ENCODE assay signal across 9 mouse cellular contexts in the genomic region with DNA sequence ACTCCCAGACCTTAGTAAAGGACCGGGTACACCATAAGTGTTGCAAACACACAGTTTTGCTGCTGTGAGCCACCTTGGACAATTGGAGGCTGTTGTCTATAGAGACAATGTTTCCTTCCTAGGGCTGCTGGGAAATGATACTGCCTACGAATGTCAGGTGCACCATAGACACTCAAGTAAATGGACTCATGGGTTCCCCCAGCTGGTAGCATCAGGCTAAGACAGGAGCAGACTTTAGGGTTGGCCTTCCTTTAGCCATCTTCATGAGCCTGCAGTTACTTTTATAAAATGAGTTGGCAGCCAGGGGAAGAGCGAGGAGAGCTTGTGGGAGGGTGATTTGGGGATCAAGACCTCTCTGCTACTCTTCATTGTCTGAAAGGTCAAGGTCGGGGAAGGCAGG. TPM values are rescaled to one million over a fixed set of nuclear protein-coding genes. Genes with fewer than 3 reads are reported as not detected.
DNase-seq lines count a peak whose midpoint lies in the region; ATAC-seq and TF ChIP-seq lines count a peak whose summit lies in the region.
"Had no signal": no experiment of that assay in that cellular context is flagged by ENCODE, and none has a peak within 500 bp of the region (broad histone marks: within the 10 kb centered on the region; RNA-seq: fewer than 3 reads in every experiment).

No protein-coding gene starts in this region.

- H3K36me3 ChIP-seq in liver, adult 2 months (ENCODE audit: control insufficient read depth, insufficient read depth, low read length): no peaks in the 10 kb centered on the region
- H3K36me3 ChIP-seq: heart, embryonic 15.5 days had no signal

- no peak for DNase-seq in cerebellum, adult 2 months
- no peak for DNase-seq in cerebellum, postnatal 4 days (ENCODE audit: low spot score in 2 of 2)
- peak; percentile 31 for DNase-seq in liver, adult 2 months (ENCODE audit: extremely low read depth, low read depth, low spot score)
- no peak for DNase-seq in liver
- peak; percentile 50 for DNase-seq in testis, postnatal 14 days (ENCODE audit: low spot score)
- DNase-seq in layer of hippocampus, postnatal 36 days: no peak
- DNase-seq in kidney, adult 9 months: no peak

- H3K27me3 ChIP-seq in cerebellum, adult 2 months (ENCODE audit: control insufficient read depth, insufficient read depth, low read length): no peaks in the 10 kb centered on the region
- H3K27me3 ChIP-seq in liver, adult 2 months (ENCODE audit: control insufficient read depth, insufficient read depth, low read length): no peaks in the 10 kb centered on the region
- H3K27me3 ChIP-seq: heart, embryonic 15.5 days had no signal

- H3K9ac ChIP-seq in liver, adult 2 months (ENCODE audit: low read depth, low read length): no peak overlapping the region
- H3K9ac ChIP-seq: heart, embryonic 15.5 days had no signal

- H3K79me2 ChIP-seq in liver, adult 2 months (ENCODE audit: control insufficient read depth, insufficient read depth, low read length): peaks cover 61% of the 10 kb centered on the region

- no peak overlapping the region for H3K4me3 ChIP-seq in cerebellum, adult 2 months (replicated peaks; ENCODE audit: insufficient read depth, low read depth, low read length)
- H3K4me3 ChIP-seq in liver, adult 2 months (ENCODE audit: insufficient read depth, low read depth, low read length): no peak overlapping the region
- H3K4me3 ChIP-seq: heart, embryonic 15.5 days had no signal

- TF ChIP-seq POLR2A in cerebellum, adult 2 months (IDR thresholded peaks at IDR 0.05; ENCODE audit: borderline replicate concordance, insufficient read depth, low read length): no peak
- no peak for TF ChIP-seq POLR2A in liver, adult 2 months (IDR thresholded peaks at IDR 0.05; ENCODE audit: extremely low read depth, insufficient read depth, low read length)

- ATAC-seq in erythroblast, adult 5-6 weeks (replicated peaks; ENCODE audit: low FRiP score, poor library complexity, severe bottlenecking): peak; percentile 54; the same call in 1 of the 2 replicates

- no peak overlapping the region for H3K27ac ChIP-seq in cerebellum, adult 2 months (ENCODE audit: insufficient read depth, low read length)
- no peak overlapping the region for H3K27ac ChIP-seq in liver, adult 2 months (replicated peaks; ENCODE audit: insufficient read depth, low read depth, low read length)
- H3K27ac ChIP-seq: heart, embryonic 15.5 days had no signal

- 73% methylated on average over 4 of the region's 4 CpGs for WGBS in cerebellum, adult 2 months
- 72% methylated on average over 4 of the region's 4 CpGs for WGBS in liver, adult 2 months

- H3K4me1 ChIP-seq in cerebellum, adult 2 months (ENCODE audit: control insufficient read depth, insufficient read depth, low read length): peaks cover 8% of the 10 kb centered on the region; the same call in 1 of the 2 replicates
- peaks cover 3% of the 10 kb centered on the region for H3K4me1 ChIP-seq in liver, adult 2 months (ENCODE audit: control insufficient read depth, insufficient read depth, low read length)

- peak; percentile 37; the same call in 1 of the 2 replicates for TF ChIP-seq CTCF in cerebellum, adult 2 months (IDR thresholded peaks at IDR 0.05; ENCODE audit: borderline replicate concordance, insufficient read depth, low read depth, low read length)
- TF ChIP-seq CTCF in liver, adult 2 months (IDR thresholded peaks at IDR 0.05; ENCODE audit: low read depth, low read length): peak; percentile 27; the same call in 1 of the 2 replicates

RNA-seq across cellular contexts. Expression of a gene that starts 52.2 kb away (rescaled TPM):
- 30.6 and 32.2 TPM in 2 replicates for polyA plus RNA-seq in cerebellum, adult 2 months (2012; rRNA removed)
- total RNA-seq in liver, adult 2 months (2014; rRNA removed): 20.4 and 22.4 TPM in 2 replicates
- 12.1 and 13.7 TPM in 2 replicates for polyA plus RNA-seq in liver, adult 2 months (2012; rRNA removed)
- not detected in 2 replicates for total RNA-seq in erythroblast, adult 5-6 weeks (2015; ENCODE audit: low replicate concordance)
- 0.14 TPM in 1 of 2 replicates, not detected in the other for total RNA-seq in erythroblast, adult 5-6 weeks (2017; ENCODE audit: low replicate concordance)
- total RNA-seq in layer of hippocampus, postnatal 36 days (2021): 100 to 1,000 TPM in 1 of 2 experiments, 10 to 100 TPM in 1; 91.9 to 104 TPM

Comparison
In these comparisons a context has a peak if more than half of its experiments do, and no peak if none do; other contexts are left out.
1. DNase-seq: peak in liver, adult 2 months (single experiment) and testis, postnatal 14 days (single experiment); none in cerebellum, adult 2 months (0 of 2), cerebellum, postnatal 4 days (0 of 2), liver (single experiment), layer of hippocampus, postnatal 36 days (0 of 2) and kidney, adult 9 months (single experiment).
2. RNA of a gene that starts 52.2 kb away (total RNA-seq): 91.9 to 104 TPM in layer of hippocampus, postnatal 36 days and 20.4 to 22.4 TPM in liver, adult 2 months; 0.14 TPM in erythroblast, adult 5-6 weeks; every median in the first group is over 10 times any median in the second.